Mouse (Mus musculus) G1E (cell line): ENCODE results near the gene Foxo3.

Experiments
- CTCF ChIP-seq: IDR thresholded peaks from 2 replicates; pipeline ENCODE4 v1.5.1; 2012; ENCODE audit warnings: low read depth, low read length, inconsistent platforms, mixed read lengths
- GATA1 ChIP-seq: IDR thresholded peaks from 2 replicates; pipeline ENCODE4 v1.6.1; 2012; ENCODE audit warnings: borderline replicate concordance, low read length, inconsistent platforms, mixed read lengths
- GATA2 ChIP-seq: IDR thresholded peaks from 2 replicates; pipeline ENCODE4 v1.6.1; 2012; ENCODE audit warnings: low read depth, low read length, inconsistent platforms, borderline replicate concordance
- POLR2AphosphoS5 ChIP-seq: IDR thresholded peaks from 2 replicates; pipeline ENCODE4 v1.6.1; 2012; ENCODE audit warnings: low read depth, low read length, inconsistent platforms; ENCODE audit not compliant: insufficient replicate concordance

DNA sequence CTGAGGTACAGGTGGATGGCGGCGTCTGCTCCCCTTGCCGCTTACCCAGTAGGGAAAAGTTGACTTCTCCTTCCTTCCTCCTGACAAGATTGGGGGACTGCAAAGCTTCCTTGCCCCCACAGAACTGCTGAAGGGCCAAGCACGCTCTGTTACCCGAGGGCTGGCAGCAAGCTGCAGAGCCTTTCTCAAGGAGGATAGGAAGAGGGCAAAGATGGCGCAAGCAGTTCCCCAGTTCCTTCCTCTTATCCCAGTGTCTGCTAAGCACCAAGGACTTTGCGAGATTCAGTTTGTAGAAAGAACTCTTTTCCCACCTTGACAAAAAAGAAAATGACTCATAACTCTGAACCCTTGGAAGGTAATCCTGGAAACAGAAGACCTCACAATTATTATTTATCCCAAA is 18.6 kb downstream of the Foxo3 start:
- TF ChIP-seq GATA2 (no peak), GATA1 (no peak), CTCF (no peak), POLR2AphosphoS5 (no peak)
